Mouse (Mus musculus) stomach, embryonic 15.5 days (tissue): Measurements from ENCODE around the gene Myl3. TPM values are rescaled to one million over a fixed set of nuclear protein-coding genes. Genes with fewer than 3 reads are reported as not detected.

Source experiments
- ATAC-seq: fragments of 200-750 bp; cut with Nextera tagmentation; 2 replicates; pipeline ENCODE4 v1.8.0; 2017; ENCODE audit warnings: low read depth, moderate number of reproducible peaks, moderate TSS enrichment; ENCODE audit not compliant: insufficient read depth, low FRiP score
- H3K27ac ChIP-seq: fragments of 300-500 bp; sonication (generic); 2 replicates; pipeline ENCODE4 v1.5.1; 2015; ENCODE audit warnings: mild to moderate bottlenecking, inconsistent platforms
- H3K27me3 ChIP-seq: fragments of 300-500 bp; sonication (generic); replicated peaks from 2 replicates; pipeline ENCODE4 v1.6.1; 2015; ENCODE audit warnings: inconsistent platforms
- H3K36me3 ChIP-seq: fragments of 300-500 bp; sonication (generic); 2 replicates; pipeline ENCODE4 v1.6.1; 2015; ENCODE audit warnings: inconsistent platforms
- H3K4me1 ChIP-seq: fragments of 300-500 bp; sonication (generic); 2 replicates; pipeline ENCODE4 v1.6.1; 2015; ENCODE audit warnings: inconsistent platforms
- H3K4me2 ChIP-seq: fragments of 300-500 bp; sonication (generic); 2 replicates; pipeline ENCODE4 v1.6.1; 2015; ENCODE audit warnings: mild to moderate bottlenecking, inconsistent platforms
- H3K4me3 ChIP-seq: fragments of 300-500 bp; sonication (generic); replicated peaks from 2 replicates; pipeline ENCODE4 v1.5.1; 2015; ENCODE audit warnings: inconsistent platforms
- H3K9ac ChIP-seq: fragments of 300-500 bp; sonication (generic); 2 replicates; pipeline ENCODE4 v1.6.1; 2015; ENCODE audit warnings: inconsistent platforms
- H3K9me3 ChIP-seq: fragments of 300-500 bp; sonication (generic); 2 replicates; pipeline ENCODE4 v1.6.1; 2016; ENCODE audit warnings: inconsistent platforms
- whole genome bisulfite sequencing: fragments of 180-500 bp; shearing (Covaris S2); methylation state at CpG from one replicate; pipeline ENCODE4 v1.1.7; 2015; 5-methylcytosine and 5-hydroxymethylcytosine counted together
- polyA plus RNA-seq: library from polyadenylated mRNA; unstranded; fragments of >200 nt; fragmentation: Nextera tagmentation; extraction: Ambion mirVana; gene quantifications from 2 replicates; pipeline ENCODE4 v1.2.1, GENCODE M21; 2015

The Myl3 gene
- polyA plus RNA-seq, 1 experiment from 2014 or later, result 2.6 TPM

DNA sequence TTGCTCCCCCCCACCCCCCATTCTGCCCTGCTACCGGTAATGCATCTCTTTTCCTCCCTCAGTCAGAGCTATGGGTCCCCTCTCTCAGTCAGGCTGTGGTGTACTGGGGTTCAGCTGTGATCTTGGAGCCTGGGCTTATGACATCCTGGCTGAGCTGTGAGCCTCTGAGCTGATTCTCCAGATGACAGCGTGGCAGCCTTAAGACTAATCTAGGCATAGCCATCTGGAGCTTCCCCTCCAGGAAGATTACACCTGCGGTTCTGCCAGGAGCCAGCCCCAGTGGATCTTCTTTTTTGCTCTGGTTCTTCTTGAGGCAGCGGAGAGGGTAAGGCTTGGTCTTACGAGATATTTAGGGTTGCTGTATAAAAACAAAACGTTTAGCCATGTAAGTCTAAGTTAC is 29.7 kb upstream of the Myl3 start:
- Histone ChIP-seq H3K4me1 (peaks cover 11% of the 10 kb centered on the region; the same call in 1 of the 2 replicates), H3K4me3 (no peak overlapping the region), H3K9me3 (no peaks in the 10 kb centered on the region), H3K4me2 (no peak overlapping the region), H3K27me3 (no peaks in the 10 kb centered on the region), H3K36me3 (peaks cover 15% of the 10 kb centered on the region; the same call in 1 of the 2 replicates), H3K9ac (no peak overlapping the region), H3K27ac (no peak overlapping the region)
- WGBS, result 91% methylated on average over 6 of the region's 6 CpGs
- no peak for ATAC-seq

DNA sequence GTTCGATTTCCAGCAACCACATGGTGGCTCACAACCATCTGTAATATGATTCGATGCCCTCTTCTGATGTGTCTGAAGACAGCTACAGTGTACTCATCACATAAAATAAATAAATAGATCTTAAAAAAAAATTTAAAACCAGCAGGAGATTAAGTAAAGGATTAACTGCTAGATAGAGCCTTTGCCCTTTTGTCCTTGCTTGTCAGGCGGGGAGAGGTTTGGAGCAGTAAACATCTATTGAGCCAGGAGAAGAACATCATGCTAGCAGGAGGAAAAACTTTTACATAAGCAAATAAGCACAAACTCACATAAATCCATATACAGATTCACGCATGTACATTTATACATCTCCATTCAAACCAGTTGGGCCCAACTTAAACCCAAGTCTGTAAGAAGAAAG is 29.1 kb upstream of the Myl3 start:
- Histone ChIP-seq H3K27ac (no peak overlapping the region), H3K4me2 (no peak overlapping the region), H3K9ac (no peak overlapping the region), H3K27me3 (no peaks in the 10 kb centered on the region), H3K9me3 (no peaks in the 10 kb centered on the region), H3K36me3 (peaks cover 15% of the 10 kb centered on the region; the same call in 1 of the 2 replicates), H3K4me3 (no peak overlapping the region), H3K4me1 (peaks cover 11% of the 10 kb centered on the region; the same call in 1 of the 2 replicates)
- WGBS, result 87% methylated on average over 4 of the region's 4 CpGs
- no peak for ATAC-seq

DNA sequence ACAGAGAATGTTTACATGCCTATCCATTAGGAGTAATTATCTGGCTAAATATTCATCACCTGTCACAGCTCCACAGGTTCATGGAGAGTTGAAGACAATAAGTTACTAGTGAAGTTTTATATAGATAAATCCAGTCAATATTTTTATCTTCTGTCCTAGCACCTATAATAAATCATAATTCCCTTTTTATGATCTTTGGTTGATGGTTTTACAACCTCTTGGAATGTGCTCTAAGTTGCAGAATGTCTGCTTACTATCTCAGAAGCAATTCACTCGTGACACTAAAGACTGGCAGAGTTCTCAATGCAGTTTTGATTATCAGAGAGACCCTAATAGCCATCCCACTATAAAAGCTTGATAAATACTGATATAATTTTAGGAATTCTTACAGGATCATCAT is 28.3 kb upstream of the Myl3 start:
- no peak overlapping the region for H3K4me2 ChIP-seq
- WGBS, result 59% methylated on average over 1 of the region's 1 CpGs
- H3K27me3 ChIP-seq, result no peaks in the 10 kb centered on the region
- H3K4me3 ChIP-seq, result no peak overlapping the region
- H3K36me3 ChIP-seq, result peaks cover 15% of the 10 kb centered on the region; the same call in 1 of the 2 replicates
- no peak overlapping the region for H3K27ac ChIP-seq
- no peak overlapping the region for H3K9ac ChIP-seq
- peaks cover 11% of the 10 kb centered on the region; the same call in 1 of the 2 replicates for H3K4me1 ChIP-seq
- ATAC-seq, result no peak
- no peaks in the 10 kb centered on the region for H3K9me3 ChIP-seq

DNA sequence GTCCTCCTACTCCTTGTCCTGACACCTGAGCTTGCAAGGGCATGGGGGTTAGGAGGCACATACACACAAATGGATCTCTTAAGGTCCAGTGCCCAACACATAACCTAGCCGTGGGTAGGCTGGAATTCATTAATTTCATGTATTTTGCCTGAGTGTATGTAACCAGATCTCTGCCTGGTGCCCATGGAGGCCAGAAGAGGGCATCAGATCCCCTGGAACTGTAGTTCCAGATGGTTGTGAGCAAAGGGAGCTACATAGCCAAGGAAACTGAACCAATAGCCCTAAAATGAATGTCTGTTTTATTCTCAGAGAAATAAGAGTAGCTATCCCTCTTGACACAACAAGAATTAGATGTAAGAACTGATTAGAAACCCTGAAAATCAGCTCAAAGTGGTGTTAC is 26.2 kb upstream of the Myl3 start:
- Histone ChIP-seq H3K36me3 (peaks cover 12% of the 10 kb centered on the region; the same call in 1 of the 2 replicates), H3K4me1 (0 out of 2 replicates have a peak, but pooled peaks cover 5% of the 10 kb centered on the region), H3K9me3 (no peaks in the 10 kb centered on the region), H3K9ac (no peak overlapping the region), H3K4me2 (no peak overlapping the region), H3K27ac (no peak overlapping the region), H3K4me3 (no peak overlapping the region), H3K27me3 (no peaks in the 10 kb centered on the region)
- ATAC-seq, result no peak
- WGBS, result 58% methylated on average over 1 of the region's 1 CpGs

DNA sequence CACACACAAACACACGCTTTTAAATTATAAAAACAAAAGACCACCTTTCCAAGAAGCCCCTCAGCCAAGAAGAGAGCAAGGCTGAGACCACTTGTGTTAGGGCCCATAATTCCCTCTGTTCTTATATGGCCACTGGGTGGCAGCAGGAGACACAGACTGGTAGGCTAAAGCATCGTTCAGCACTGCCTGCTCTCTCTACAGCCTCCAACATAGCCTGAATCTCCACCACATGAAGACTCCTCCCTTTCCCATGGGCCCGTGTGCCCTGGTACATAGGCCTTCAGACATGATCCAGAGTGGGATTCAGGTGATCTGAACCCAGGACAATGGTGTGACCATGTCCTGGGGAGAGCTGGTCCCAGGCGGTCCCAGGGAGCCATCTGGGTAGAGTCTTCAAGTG is 24.9 kb upstream of the Myl3 start:
- Histone ChIP-seq H3K27ac (no peak overlapping the region), H3K9ac (no peak overlapping the region), H3K4me3 (no peak overlapping the region), H3K4me1 (0 out of 2 replicates have a peak, but pooled peaks cover 5% of the 10 kb centered on the region), H3K9me3 (no peaks in the 10 kb centered on the region), H3K36me3 (peaks cover 8% of the 10 kb centered on the region; the same call in 1 of the 2 replicates), H3K27me3 (no peaks in the 10 kb centered on the region), H3K4me2 (no peak overlapping the region)
- whole genome bisulfite sequencing, result 32% methylated on average over 4 of the region's 4 CpGs
- ATAC-seq, result no peak

DNA sequence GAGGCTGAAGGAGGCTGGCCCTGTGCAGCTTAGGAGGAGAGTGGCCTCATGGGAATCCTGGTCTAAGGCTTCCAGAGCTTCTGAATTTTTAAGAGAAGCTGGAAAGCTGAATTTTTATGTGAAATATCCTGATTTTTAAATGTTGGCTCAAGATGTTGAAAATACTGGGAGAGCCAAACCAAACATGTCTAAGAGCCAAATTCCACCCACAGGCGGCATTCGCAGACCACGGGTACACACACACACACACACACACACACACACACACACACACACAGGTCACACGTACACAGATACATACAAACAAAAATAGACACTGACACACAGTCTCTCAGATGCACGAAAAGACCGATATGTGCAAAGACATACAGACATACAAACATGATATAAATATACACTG is 23.6 kb upstream of the Myl3 start:
- ATAC-seq, result no peak
- Histone ChIP-seq H3K9me3 (no peaks in the 10 kb centered on the region), H3K4me1 (0 out of 2 replicates have a peak, but pooled peaks cover 5% of the 10 kb centered on the region), H3K36me3 (peaks cover 3% of the 10 kb centered on the region; the same call in 1 of the 2 replicates), H3K4me3 (no peak overlapping the region), H3K27me3 (no peaks in the 10 kb centered on the region), H3K4me2 (no peak overlapping the region), H3K9ac (no peak overlapping the region), H3K27ac (no peak overlapping the region)
- 86% methylated on average over 6 of the region's 6 CpGs for WGBS

DNA sequence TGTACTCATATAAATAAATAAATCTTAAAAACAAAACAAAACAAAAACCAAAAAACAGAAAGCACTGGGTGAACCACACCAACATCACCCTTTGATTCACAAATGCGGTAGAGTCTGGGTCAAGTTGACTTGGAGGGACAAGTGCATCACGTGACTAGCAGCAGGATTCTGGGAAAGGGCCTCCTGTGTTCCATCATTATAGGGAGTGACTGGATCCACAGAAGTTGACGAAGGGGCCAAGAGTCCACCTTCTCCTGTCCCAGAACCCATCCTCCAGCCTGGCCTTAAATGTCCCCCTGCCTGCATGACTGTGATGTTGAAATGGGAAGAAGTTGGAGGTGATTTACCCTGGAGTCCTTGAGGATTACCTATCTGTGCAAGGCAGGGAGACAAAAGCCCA is 22.9 kb upstream of the Myl3 start:
- no peak for ATAC-seq
- Histone ChIP-seq H3K27ac (no peak overlapping the region), H3K9me3 (no peaks in the 10 kb centered on the region), H3K4me2 (no peak overlapping the region), H3K36me3 (peaks cover 3% of the 10 kb centered on the region; the same call in 1 of the 2 replicates), H3K27me3 (no peaks in the 10 kb centered on the region), H3K4me1 (0 out of 2 replicates have a peak, but pooled peaks cover 5% of the 10 kb centered on the region), H3K9ac (no peak overlapping the region), H3K4me3 (no peak overlapping the region)
- 70% methylated on average over 3 of the region's 3 CpGs for WGBS

DNA sequence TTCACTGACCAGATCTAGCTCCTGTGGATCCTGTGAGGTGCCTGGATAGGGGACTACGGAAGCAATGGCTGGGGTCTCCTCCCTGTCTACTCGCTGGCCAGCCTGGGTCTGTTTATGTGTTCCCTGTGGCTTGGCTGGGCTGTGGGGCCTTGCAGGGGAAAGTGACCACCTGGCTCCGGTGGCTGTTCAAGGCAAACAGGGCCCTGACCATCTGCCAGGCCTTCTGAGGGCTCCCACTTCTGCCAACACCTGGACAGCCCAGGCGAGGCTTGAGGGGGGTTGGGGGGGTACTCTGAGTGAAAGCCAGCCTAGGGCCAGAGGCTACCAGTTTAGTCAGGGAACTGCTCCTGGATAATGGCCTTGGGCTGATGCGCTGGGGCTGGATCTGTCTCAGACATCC is 21.7 kb upstream of the Myl3 start:
- 0 out of 2 replicates have a peak, but pooled peaks cover 5% of the 10 kb centered on the region for H3K4me1 ChIP-seq

DNA sequence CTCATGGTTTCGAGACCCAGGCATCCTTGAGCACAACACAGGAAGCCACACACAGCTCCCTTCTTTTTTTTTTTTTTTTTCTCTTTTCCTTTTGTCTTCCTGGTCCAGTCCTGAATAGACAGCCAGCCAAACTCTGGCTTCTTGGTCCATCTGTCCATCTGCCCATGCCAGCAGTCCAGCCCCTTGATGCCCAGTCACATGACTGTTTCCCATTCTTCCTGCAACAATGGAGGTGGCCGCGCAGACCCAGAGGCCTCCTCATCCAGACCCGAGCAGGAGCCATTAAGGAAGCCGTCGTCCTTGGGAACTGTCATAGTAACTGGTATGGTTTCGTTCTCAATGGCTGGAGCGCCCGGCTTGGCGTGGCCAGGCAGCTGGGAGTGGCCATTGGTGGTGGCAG is 19.6 kb upstream of the Myl3 start:
- Histone ChIP-seq H3K9me3 (no peaks in the 10 kb centered on the region), H3K36me3 (peaks cover 4% of the 10 kb centered on the region; the same call in 1 of the 2 replicates), H3K4me3 (no peak overlapping the region), H3K27me3 (peaks cover 5% of the 10 kb centered on the region), H3K4me2 (no peak overlapping the region), H3K27ac (no peak overlapping the region), H3K9ac (no peak overlapping the region), H3K4me1 (peaks cover 16% of the 10 kb centered on the region; the same call in 1 of the 2 replicates)
- WGBS, result 90% methylated on average over 10 of the region's 10 CpGs
- ATAC-seq, result no peak

More for the DNA sequence above, 21.7 kb upstream of the Myl3 start:
- no peak overlapping the region for H3K4me3 ChIP-seq
- H3K27ac ChIP-seq, result no peak overlapping the region
- 44% methylated on average over 5 of the region's 5 CpGs for WGBS
- H3K27me3 ChIP-seq, result no peaks in the 10 kb centered on the region
- H3K9me3 ChIP-seq, result no peaks in the 10 kb centered on the region
- no peak overlapping the region for H3K9ac ChIP-seq
- no peak for ATAC-seq
- H3K4me2 ChIP-seq, result no peak overlapping the region
- H3K36me3 ChIP-seq, result peaks cover 4% of the 10 kb centered on the region; the same call in 1 of the 2 replicates

DNA sequence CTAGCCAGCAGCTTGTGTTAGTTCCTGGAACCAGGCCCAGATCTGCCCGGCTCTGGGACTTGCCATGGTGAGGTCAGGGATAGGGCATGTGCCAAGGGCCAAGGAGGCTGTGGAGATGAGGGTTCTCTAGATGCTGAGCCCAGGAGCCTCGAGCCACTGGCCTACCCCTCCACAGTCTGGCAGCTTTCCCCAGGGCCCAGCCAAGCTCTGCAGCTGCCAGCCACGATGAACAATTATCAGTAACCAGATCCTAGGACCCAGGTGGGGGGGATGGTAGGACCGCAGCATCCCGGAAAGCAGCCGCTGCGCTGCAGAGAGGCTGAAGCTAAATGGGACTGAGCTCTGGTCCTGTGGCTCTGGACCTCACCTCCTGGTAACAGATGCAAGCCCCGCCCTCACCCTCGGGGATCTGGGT is 15.9 kb upstream of the Myl3 start:
- Histone ChIP-seq H3K4me2 (no peak overlapping the region), H3K9ac (no peak overlapping the region), H3K36me3 (peaks cover 4% of the 10 kb centered on the region; the same call in 1 of the 2 replicates), H3K27ac (no peak overlapping the region), H3K4me3 (no peak overlapping the region), H3K9me3 (no peaks in the 10 kb centered on the region), H3K4me1 (peaks cover 14% of the 10 kb centered on the region; the same call in 1 of the 2 replicates), H3K27me3 (peaks cover 19% of the 10 kb centered on the region)
- ATAC-seq, result 0 out of 2 replicates have a peak, but pooled peaks have one; percentile 8
- WGBS, result 15% methylated on average over 9 of the region's 9 CpGs

DNA sequence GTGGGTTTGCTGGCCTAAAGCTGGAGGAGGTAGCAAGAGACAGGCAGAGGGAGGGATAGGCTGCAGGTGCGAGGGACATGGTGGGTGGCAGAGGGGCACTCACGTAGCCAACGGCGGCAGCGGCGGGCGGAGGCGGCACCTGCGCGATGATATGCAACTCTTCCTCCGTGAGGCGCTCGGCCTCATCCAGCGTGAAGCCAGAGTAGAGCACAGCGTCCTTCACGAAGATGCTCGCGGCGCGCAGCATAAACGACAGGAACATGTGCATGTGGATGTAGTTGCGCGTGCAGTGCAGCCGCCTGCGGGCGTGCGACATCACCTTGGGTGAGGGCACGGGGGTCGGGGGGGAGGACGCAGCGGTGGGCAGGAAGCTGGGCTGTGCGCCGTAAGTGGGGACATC is 14.8 kb upstream of the Myl3 start:
- no peak for ATAC-seq
- Histone ChIP-seq H3K36me3 (peaks cover 4% of the 10 kb centered on the region; the same call in 1 of the 2 replicates), H3K4me2 (peak overlapping the region; percentile 34), H3K27ac (no peak overlapping the region), H3K27me3 (peaks cover 19% of the 10 kb centered on the region), H3K9ac (no peak overlapping the region), H3K9me3 (no peaks in the 10 kb centered on the region), H3K4me1 (peaks cover 14% of the 10 kb centered on the region; the same call in 1 of the 2 replicates), H3K4me3 (peak overlapping the region; percentile 8; the same call in 1 of the 2 replicates)
- 44% methylated on average over 33 of the region's 33 CpGs for WGBS

DNA sequence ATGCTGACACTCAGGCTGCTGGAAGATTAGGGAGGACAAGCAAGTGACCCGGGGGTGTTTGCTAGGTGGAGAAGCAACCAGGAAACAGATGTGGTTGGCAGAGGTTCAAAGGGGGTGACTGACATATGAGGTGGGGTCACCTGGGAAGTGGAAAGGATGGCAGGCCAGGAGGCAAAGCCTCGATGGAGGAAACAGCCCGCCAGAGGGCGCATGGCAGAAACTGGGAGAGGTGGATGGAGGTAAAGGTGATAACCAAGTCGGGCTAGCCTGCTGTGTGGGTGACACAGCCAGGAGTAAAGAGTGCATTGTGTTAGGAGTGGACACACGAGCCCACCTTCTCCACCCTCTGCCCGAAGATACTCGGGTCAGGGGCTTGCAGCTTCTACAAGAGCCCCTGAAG is 11.8 kb upstream of the Myl3 start:
- Histone ChIP-seq H3K27ac (no peak overlapping the region), H3K4me2 (no peak overlapping the region), H3K4me1 (peaks cover 40% of the 10 kb centered on the region), H3K27me3 (peaks cover 19% of the 10 kb centered on the region), H3K9me3 (no peaks in the 10 kb centered on the region), H3K36me3 (no peaks in the 10 kb centered on the region), H3K9ac (no peak overlapping the region), H3K4me3 (no peak overlapping the region)
- ATAC-seq, result no peak
- 24% methylated on average over 8 of the region's 8 CpGs for WGBS
